8 mouse cellular contexts compared by ENCODE assay signal in genomic region chr14:21523851-21524441, GRCm38 (mm10). TPM values are rescaled to one million over a fixed set of nuclear protein-coding genes. Genes with fewer than 3 reads are reported as not detected.
DNase-seq lines count a peak whose midpoint lies in the region; ATAC-seq lines count a peak whose summit lies in the region.

No protein-coding gene starts in this region.

- peak overlapping the region; percentile 64 for H3K27ac ChIP-seq in kidney, embryonic 14.5 days (ENCODE audit: low read depth, low read length)
- H3K27ac ChIP-seq in midbrain, embryonic 13.5 days, result peak overlapping the region; percentile 46; the same call in 1 of the 2 replicates

- H3K27me3 ChIP-seq in kidney, embryonic 14.5 days (ENCODE audit: control insufficient read depth, insufficient read depth, low read length), result no peaks in the 10 kb centered on the region
- H3K27me3 ChIP-seq in midbrain, embryonic 13.5 days, result no peaks in the 10 kb centered on the region

- DNase-seq in kidney, adult 18-20 months, result no peak
- peak; percentile 45 for DNase-seq in forelimb bud, embryonic 11.5 days (ENCODE audit: low read depth, low spot score)
- DNase-seq in left cerebral cortex, adult 11 months (ENCODE audit: low spot score), result peak; percentile 51
- DNase-seq in ovary, postnatal 36 days (ENCODE audit: low spot score), result no peak
- no peak for DNase-seq in thymus, postnatal 14 days

- peak; percentile 35; the same call in 1 of the 2 replicates for ATAC-seq in kidney, embryonic 14.5 days (ENCODE audit: low FRiP score, low TSS enrichment)
- ATAC-seq in cerebellum, adult (ENCODE audit: insufficient number of reproducible peaks, low FRiP score, low TSS enrichment), result peak; percentile 93
- peak; percentile 48; the same call in 1 of the 2 replicates for ATAC-seq in midbrain, embryonic 13.5 days

- peaks cover 19% of the 10 kb centered on the region for H3K4me1 ChIP-seq in kidney, embryonic 14.5 days (ENCODE audit: control insufficient read depth, insufficient read depth, low read length)
- peaks cover 62% of the 10 kb centered on the region for H3K4me1 ChIP-seq in midbrain, embryonic 13.5 days (replicated peaks)

- 31% methylated on average over 3 of the region's 3 CpGs for WGBS in kidney, embryonic 14.5 days
- WGBS in midbrain, embryonic 13.5 days, result 27% methylated on average over 3 of the region's 3 CpGs

- no peak overlapping the region for H3K9ac ChIP-seq in kidney, embryonic 14.5 days (ENCODE audit: low read depth, low read length)
- H3K9ac ChIP-seq in midbrain, embryonic 13.5 days (replicated peaks), result no peak overlapping the region

- no peak overlapping the region for H3K4me3 ChIP-seq in kidney, embryonic 14.5 days (ENCODE audit: low read length)
- no peak overlapping the region for H3K4me3 ChIP-seq in midbrain, embryonic 13.5 days (replicated peaks)

- H3K9me3 ChIP-seq in kidney, embryonic 14.5 days (ENCODE audit: control insufficient read depth, low read length), result no peaks in the 10 kb centered on the region
- no peaks in the 10 kb centered on the region for H3K9me3 ChIP-seq in midbrain, embryonic 13.5 days

- H3K4me2 ChIP-seq in kidney, embryonic 14.5 days (replicated peaks; ENCODE audit: low read depth, low read length), result no peak overlapping the region
- H3K4me2 ChIP-seq in midbrain, embryonic 13.5 days (replicated peaks), result no peak overlapping the region

- no peaks in the 10 kb centered on the region for H3K36me3 ChIP-seq in kidney, embryonic 14.5 days (ENCODE audit: control insufficient read depth, insufficient read depth, low read length)
- H3K36me3 ChIP-seq in midbrain, embryonic 13.5 days, result 0 out of 2 replicates have a peak, but pooled peaks cover 3% of the 10 kb centered on the region

RNA-seq across cellular contexts. Expression of gene Kat6b, which starts 42.7 kb away (rescaled TPM):
- 15.1 and 22.0 TPM in 2 replicates for polyA plus RNA-seq in kidney, embryonic 14.5 days (2014; fragmentation: Nextera tagmentation; extraction: Ambion mirVana)
- polyA plus RNA-seq in midbrain, embryonic 13.5 days (2015; fragmentation: Nextera tagmentation; extraction: Ambion mirVana), result 25.5 and 28.1 TPM in 2 replicates

Comparison
In these comparisons a context has a peak if more than half of its experiments do, and no peak if none do; other contexts are left out.
1. ATAC-seq: peak in every context shown above with its lines; median percentile 93 in cerebellum, adult; 48 in midbrain, embryonic 13.5 days; 35 in kidney, embryonic 14.5 days.
2. DNase-seq: peak in forelimb bud, embryonic 11.5 days (single experiment) and left cerebral cortex, adult 11 months (single experiment); none in kidney, adult 18-20 months (single experiment), ovary, postnatal 36 days (single experiment) and thymus, postnatal 14 days (single experiment).